Mouse (Mus musculus) thymus, adult 2 months (tissue): ENCODE results near the gene Pts.

Experiments used
- CTCF ChIP-seq: fragments of 200-500 bp; IDR thresholded peaks from 2 replicates; pipeline ENCODE4 v1.5.1; 2012; ENCODE audit warnings: mild to moderate bottlenecking, control low read depth, low read length, moderate library complexity, borderline replicate concordance; ENCODE audit not compliant: control insufficient read depth, poor library complexity, insufficient read depth; ENCODE audit errors: extremely low read depth
- POLR2A ChIP-seq: fragments of 200-500 bp; IDR thresholded peaks from 2 replicates; pipeline ENCODE4 v1.6.1; 2012; ENCODE audit warnings: mild to moderate bottlenecking, low read length, control low read depth, moderate library complexity; ENCODE audit not compliant: control insufficient read depth, poor library complexity, insufficient read depth; ENCODE audit errors: extremely low read depth

DNA sequence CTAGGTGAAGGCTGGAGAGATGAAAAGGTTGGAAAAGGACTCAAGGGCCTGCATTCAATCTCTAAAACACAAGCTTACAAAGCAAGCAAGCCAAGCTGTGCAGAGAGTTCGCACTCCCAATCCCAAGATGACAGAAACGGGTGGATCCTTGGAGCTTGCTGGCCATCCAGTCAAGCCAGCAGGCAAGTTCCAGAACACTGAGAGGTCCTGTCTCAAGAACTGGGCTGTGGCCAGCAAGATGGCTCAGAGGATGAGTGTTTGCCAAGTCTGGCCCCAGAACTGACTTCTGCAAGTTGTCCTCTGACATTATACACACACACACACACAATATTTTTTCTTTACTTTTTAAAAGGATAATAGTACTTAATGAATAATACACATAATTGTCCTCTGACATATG is 39.4 kb upstream of the Pts start:
- TF ChIP-seq CTCF (no peak), POLR2A (no peak)
